Mouse (Mus musculus) CH12.LX (cell line): Measurements from ENCODE around the gene 1700028J19Rik. TPM values are rescaled to one million over a fixed set of nuclear protein-coding genes. Genes with fewer than 3 reads are reported as not detected.

Source experiments
- DNase-seq: peaks from one replicate; pipeline ENCODE4 v3.0.0-alpha.2; 2013; ENCODE audit errors: extremely low read depth
- H3K27ac ChIP-seq: 2 replicates; pipeline ENCODE4 v1.5.1; 2012; ENCODE audit warnings: low read depth, mild to moderate bottlenecking, control low read depth, moderate library complexity; ENCODE audit not compliant: insufficient read depth
- H3K27me3 ChIP-seq: replicated peaks from 2 replicates; pipeline ENCODE3; 2012; ENCODE audit warnings: inconsistent platforms
- H3K36me3 ChIP-seq, 2 experiments: replicated peaks in 1 of 2; 2 replicates each; pipeline versions ENCODE3 to v1.6.1; 2012; ENCODE audit warnings: inconsistent platforms in 1 of 2, low read length in 1 of 2, mild to moderate bottlenecking in 1 of 2, mixed read lengths in 1 of 2, moderate library complexity in 1 of 2; ENCODE audit not compliant: control insufficient read depth in 1 of 2, insufficient read depth in 1 of 2
- H3K4me1 ChIP-seq, 2 experiments: 2 replicates each; pipeline ENCODE4 v1.6.1; 2012; ENCODE audit warnings: inconsistent platforms in 1 of 2, moderate library complexity in 1 of 2; ENCODE audit not compliant: insufficient read depth in 2 of 2, control insufficient read depth in 1 of 2
- H3K4me2 ChIP-seq: 2 replicates; pipeline ENCODE4 v1.6.1; 2012; ENCODE audit warnings: low read depth, mild to moderate bottlenecking, control low read depth; ENCODE audit not compliant: poor library complexity, insufficient read depth, severe bottlenecking
- H3K4me3 ChIP-seq, 3 experiments: fragments of 150-350 bp in 1 of 3; sonication (generic) in 1 of 3; replicated peaks in 1 of 3; 2 replicates each; pipeline versions ENCODE3 to v1.5.1; 2011 to 2012; ENCODE audit warnings: low read depth in 2 of 3, low read length in 2 of 3, mild to moderate bottlenecking in 2 of 3, moderate library complexity in 2 of 3, control low read depth in 1 of 3, improper control_type of control experiment in 1 of 3, inconsistent platforms in 1 of 3, mixed read lengths in 1 of 3; ENCODE audit not compliant: poor library complexity in 1 of 3
- H3K79me2 ChIP-seq: replicated peaks from 2 replicates; pipeline ENCODE4 v1.6.1; 2012; ENCODE audit warnings: mild to moderate bottlenecking, moderate library complexity; ENCODE audit not compliant: control insufficient read depth, poor library complexity, insufficient read depth, severe bottlenecking; ENCODE audit errors: extremely low read depth
- H3K9ac ChIP-seq: 2 replicates; pipeline ENCODE4 v1.6.1; 2012; ENCODE audit warnings: low read depth, mild to moderate bottlenecking, control low read depth, moderate library complexity; ENCODE audit not compliant: insufficient read depth
- H3K9me3 ChIP-seq: replicated peaks from 2 replicates; pipeline ENCODE3; 2012; ENCODE audit warnings: low read length, inconsistent platforms, mixed read lengths
- CTCF ChIP-seq, 2 experiments: IDR thresholded peaks in 1 of 2; conservative IDR thresholded peaks in 1 of 2; 2 replicates each; pipeline ENCODE4 v1.5.1; 2011 to 2012; ENCODE audit warnings: low read depth in 2 of 2, low read length in 2 of 2, improper control_type of control experiment in 1 of 2, inconsistent platforms in 1 of 2, mild to moderate bottlenecking in 1 of 2, moderate library complexity in 1 of 2
- EP300 ChIP-seq: IDR thresholded peaks from 2 replicates; pipeline ENCODE4 v1.6.1; 2011; ENCODE audit warnings: low read length, improper control_type of control experiment
- GABPA ChIP-seq: IDR thresholded peaks from 2 replicates; pipeline ENCODE4 v1.6.1; 2012; ENCODE audit warnings: low read depth, low read length, improper control_type of control experiment, inconsistent platforms; ENCODE audit not compliant: insufficient replicate concordance
- HCFC1 ChIP-seq: IDR thresholded peaks from 2 replicates; pipeline ENCODE4 v1.6.1; 2012; ENCODE audit warnings: low read depth, mild to moderate bottlenecking, inconsistent platforms, low read length, improper control_type of control experiment
- IRF4 ChIP-seq: IDR thresholded peaks from 2 replicates; pipeline ENCODE4 v1.6.1; 2014; ENCODE audit warnings: low read depth, mild to moderate bottlenecking, inconsistent platforms, low read length, improper control_type of control experiment
- MAFK ChIP-seq: IDR thresholded peaks from 2 replicates; pipeline ENCODE4 v1.6.1; 2011; ENCODE audit warnings: low read length, improper control_type of control experiment; ENCODE audit not compliant: insufficient replicate concordance
- MAX ChIP-seq: IDR thresholded peaks from 2 replicates; pipeline ENCODE4 v1.6.1; 2011; ENCODE audit warnings: low read length, improper control_type of control experiment
- MAZ ChIP-seq: IDR thresholded peaks from 2 replicates; pipeline ENCODE4 v1.6.1; 2012; ENCODE audit warnings: low read depth, mild to moderate bottlenecking, inconsistent platforms, low read length, improper control_type of control experiment, moderate library complexity
- MEF2A ChIP-seq: IDR thresholded peaks from 2 replicates; pipeline ENCODE4 v1.6.1; 2014; ENCODE audit warnings: low read depth, mild to moderate bottlenecking, inconsistent platforms, low read length, improper control_type of control experiment, borderline replicate concordance
- NELFE ChIP-seq: IDR thresholded peaks from 2 replicates; pipeline ENCODE4 v1.6.1; 2011; ENCODE audit warnings: low read depth, low read length, improper control_type of control experiment
- POLR2A ChIP-seq: IDR thresholded peaks from 2 replicates; pipeline ENCODE4 v1.6.1; 2011; ENCODE audit warnings: low read depth, mild to moderate bottlenecking, improper control_type of control experiment, low read length
- POLR2AphosphoS2 ChIP-seq: IDR thresholded peaks from 2 replicates; pipeline ENCODE4 v1.6.1; 2011; ENCODE audit warnings: low read depth, low read length, improper control_type of control experiment
- RAD21 ChIP-seq: IDR thresholded peaks from 2 replicates; pipeline ENCODE4 v1.6.1; 2011; ENCODE audit warnings: low read depth, mild to moderate bottlenecking, low read length, improper control_type of control experiment, moderate library complexity
- SMC3 ChIP-seq: IDR thresholded peaks from 2 replicates; pipeline ENCODE4 v1.6.1; 2011; ENCODE audit warnings: low read depth, low read length, improper control_type of control experiment
- TCF12 ChIP-seq: IDR thresholded peaks from 2 replicates; pipeline ENCODE4 v1.6.1; 2014; ENCODE audit warnings: low read depth, mild to moderate bottlenecking, inconsistent platforms, low read length, improper control_type of control experiment
- USF1 ChIP-seq: IDR thresholded peaks from 2 replicates; pipeline ENCODE4 v1.6.1; 2014; ENCODE audit warnings: low read depth, mild to moderate bottlenecking, inconsistent platforms, low read length, improper control_type of control experiment
- USF2 ChIP-seq: conservative IDR thresholded peaks from 2 replicates; pipeline ENCODE4 v1.6.1; 2011; ENCODE audit warnings: low read depth, low read length, improper control_type of control experiment
- ZC3H11A ChIP-seq: IDR thresholded peaks from 2 replicates; pipeline ENCODE4 v1.6.1; 2012; ENCODE audit warnings: low read depth, mild to moderate bottlenecking, inconsistent platforms, low read length, improper control_type of control experiment
- ZKSCAN1 ChIP-seq: IDR thresholded peaks from 2 replicates; pipeline ENCODE4 v1.6.1; 2012; ENCODE audit warnings: low read depth, inconsistent platforms, low read length, improper control_type of control experiment, borderline replicate concordance
- ZNF384 ChIP-seq: IDR thresholded peaks from 2 replicates; pipeline ENCODE4 v1.6.1; 2012; ENCODE audit warnings: low read depth, low read length, improper control_type of control experiment, inconsistent platforms
- dilution Hi-C: fragments of 300-500 bp; cut with MboI; formaldehyde crosslinking; loops from 2 replicates; pipeline ENCODE4 v1.14.3; 2020; ENCODE audit warnings: low sequenced_read_pairs; ENCODE audit not compliant: extremely low pct_unique_long_range_greater_than_20kb, extremely low pct_ligation_motif_present
- in situ Hi-C: fragments of 300-500 bp; cut with MboI; formaldehyde crosslinking; loops from 3 replicates; pipeline ENCODE4 v1.14.3; 2019; ENCODE audit warnings: low sequenced_read_pairs, low pct_ligation_motif_present, low pct_unique_long_range_greater_than_20kb, mixed read lengths
- polyA plus RNA-seq: library from polyadenylated mRNA; unstranded; fragments of >175 nt; gene quantifications from 2 replicates; pipeline ENCODE4 v1.2.1, GENCODE M21; 2012; ENCODE audit warnings: low read depth; ENCODE audit not compliant: insufficient read length
- total RNA-seq, 2 experiments: library from RNA; depleted of rRNA; stranded (reverse); fragments of 300-350 nt in 1 of 2; fragments of >200 nt in 1 of 2; gene quantifications; 2 replicates each; pipeline ENCODE4 v1.2.3; 2012 to 2014

1700028J19Rik gene
- total and polyA plus RNA-seq, 3 experiments, result 0.25 to 0.86 (median 0.44) TPM

DNA sequence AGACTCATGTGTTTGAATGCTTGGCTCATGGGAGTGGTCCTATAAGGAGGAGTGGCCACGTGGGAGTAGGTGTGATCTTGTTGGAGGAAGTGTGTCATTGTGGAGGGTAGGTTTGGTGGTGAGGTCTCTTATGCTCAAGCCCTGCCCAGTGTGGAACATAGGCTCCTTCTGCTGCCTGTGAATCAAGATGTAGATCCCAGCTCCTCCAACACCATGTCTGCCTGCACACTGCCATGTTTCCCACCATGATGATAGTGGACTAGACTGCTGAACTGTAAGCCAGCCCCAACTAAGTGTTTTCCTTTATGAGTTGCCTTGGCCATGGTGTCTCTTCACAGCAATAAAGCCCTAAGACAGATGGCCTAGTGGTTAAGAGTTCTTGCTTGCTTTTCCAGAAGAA, 2.4 kb downstream of the 1700028J19Rik start:
- peaks cover 5 to 26% of the 10 kb centered on the region in 2 experiments for H3K4me1 ChIP-seq
- peaks cover 6 to 12% of the 10 kb centered on the region in 2 experiments for H3K36me3 ChIP-seq
- H3K27me3 ChIP-seq, result peaks cover 2% of the 10 kb centered on the region
- DNase-seq, result no peak
- TF ChIP-seq TCF12, result no peak
- TF ChIP-seq USF1, result no peak
- TF ChIP-seq POLR2AphosphoS2, result no peak
- dilution Hi-C loops, result no loop called here
- peaks cover 18% of the 10 kb centered on the region for H3K79me2 ChIP-seq
- H3K4me2 ChIP-seq, result no peak overlapping the region
- no peaks in the 10 kb centered on the region for H3K9me3 ChIP-seq
- in situ Hi-C loops, result no loop called here
- no peak overlapping the region for H3K4me3 ChIP-seq
- no peak overlapping the region for H3K9ac ChIP-seq
- no peak overlapping the region for H3K27ac ChIP-seq

DNA sequence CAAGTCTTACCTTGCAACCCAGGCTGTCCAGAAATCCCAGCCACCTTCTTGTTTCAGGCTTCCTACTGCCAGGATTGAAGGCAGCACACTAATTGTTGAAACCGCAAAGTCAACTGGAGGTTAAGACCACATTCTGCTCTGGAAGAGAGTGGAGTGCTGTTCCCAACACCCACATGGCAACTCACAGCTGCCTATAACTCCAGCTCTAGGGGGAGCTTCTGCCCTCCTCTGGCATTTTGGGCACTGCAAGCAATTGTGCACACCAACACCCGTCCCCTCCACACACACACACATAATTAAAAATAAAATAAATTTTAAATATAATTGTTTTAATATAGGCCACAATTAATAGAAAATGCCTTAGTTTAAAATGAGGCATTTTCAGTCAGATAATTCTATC, 5.3 kb downstream of the 1700028J19Rik start:
- no peak for DNase-seq
- Histone ChIP-seq H3K4me3 (no peak overlapping the region), H3K4me2 (no peak overlapping the region), H3K27me3 (peaks cover 6% of the 10 kb centered on the region), H3K27ac (no peak overlapping the region), H3K36me3 (no peaks in the 10 kb centered on the region), H3K4me1 (peaks cover 5 to 13% of the 10 kb centered on the region in 2 experiments), H3K79me2 (0 out of 2 replicates have a peak, but pooled peaks cover 4% of the 10 kb centered on the region), H3K9ac (no peak overlapping the region), H3K9me3 (no peaks in the 10 kb centered on the region)
- dilution Hi-C loops, result no loop called here
- TF ChIP-seq IRF4 (no peak), MAX (no peak), HCFC1 (no peak), CTCF (conservative IDR thresholded peaks at IDR 0.05 in 1 of 2, IDR thresholded peaks at IDR 0.05 in 1 of 2; ENCODE audit: low read depth in 2 of 2, low read length in 2 of 2) (peak in 1 of 2 experiments; percentile 31; a peak in 1 of 4 replicates), GABPA (no peak), RAD21 (peak; percentile 0; the same call in 1 of the 2 replicates), NELFE (no peak), MEF2A (no peak), SMC3 (peak; percentile 5; the same call in 1 of the 2 replicates)
- in situ Hi-C loops, result no loop called here

DNA sequence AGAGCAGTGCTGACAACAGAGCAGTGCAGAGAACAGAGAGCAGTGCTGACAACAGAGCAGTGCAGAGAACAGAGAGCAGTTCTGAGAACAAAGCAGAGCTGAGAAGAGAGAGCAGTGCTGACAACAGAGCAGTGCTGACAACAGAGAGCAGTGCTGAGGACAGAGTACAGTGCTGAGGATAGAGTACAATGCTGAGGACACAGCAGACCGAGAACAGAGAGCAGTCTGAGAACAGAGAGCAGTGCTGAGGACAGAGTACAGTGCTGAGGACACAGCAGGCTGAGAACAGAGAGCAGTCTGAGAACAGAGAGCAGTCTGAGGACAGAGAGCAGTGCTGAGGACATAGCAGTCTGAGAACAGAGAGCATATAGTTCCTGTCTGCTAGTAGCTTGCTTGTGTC, 5.8 kb downstream of the 1700028J19Rik start:
- dilution Hi-C loops, result no loop called here
- Histone ChIP-seq H3K9me3 (no peaks in the 10 kb centered on the region), H3K27me3 (peaks cover 9% of the 10 kb centered on the region), H3K4me3 (no peak overlapping the region), H3K79me2 (0 out of 2 replicates have a peak, but pooled peaks cover 4% of the 10 kb centered on the region), H3K4me2 (no peak overlapping the region), H3K36me3 (no peaks in the 10 kb centered on the region), H3K4me1 (peaks cover 5 to 13% of the 10 kb centered on the region in 2 experiments), H3K27ac (no peak overlapping the region), H3K9ac (no peak overlapping the region)
- TF ChIP-seq POLR2AphosphoS2 (no peak), ZC3H11A (no peak), MEF2A (no peak), POLR2A (no peak), MAFK (no peak), ZKSCAN1 (no peak), ZNF384 (no peak), USF2 (no peak), CTCF (conservative IDR thresholded peaks at IDR 0.05 in 1 of 2, IDR thresholded peaks at IDR 0.05 in 1 of 2; ENCODE audit: low read depth in 2 of 2, low read length in 2 of 2) (no peak), MAZ (no peak), EP300 (no peak), IRF4 (no peak), NELFE (no peak), GABPA (no peak)
- no peak for DNase-seq
- in situ Hi-C loops, result no loop called here
